Mouse (Mus musculus) small intestine, adult 2 months (tissue): ENCODE data around the gene Rreb1. TPM values are rescaled to one million over a fixed set of nuclear protein-coding genes. Genes with fewer than 3 reads are reported as not detected.

Source experiments
- H3K27ac ChIP-seq: fragments of 200-500 bp; 2 replicates; pipeline ENCODE4 v1.5.1; 2012; ENCODE audit warnings: low read depth, low read length, control low read depth, inconsistent platforms; ENCODE audit not compliant: insufficient read depth
- H3K27me3 ChIP-seq: fragments of 200-500 bp; 2 replicates; pipeline ENCODE4 v1.6.1; 2012; ENCODE audit warnings: mild to moderate bottlenecking, moderate library complexity, low read length, inconsistent platforms; ENCODE audit not compliant: control insufficient read depth, insufficient read depth
- H3K36me3 ChIP-seq: fragments of 200-500 bp; 2 replicates; pipeline ENCODE4 v1.6.1; 2012; ENCODE audit warnings: mild to moderate bottlenecking, low read length, control low read depth, inconsistent platforms; ENCODE audit not compliant: control insufficient read depth, insufficient read depth
- H3K4me1 ChIP-seq: fragments of 200-500 bp; 2 replicates; pipeline ENCODE4 v1.6.1; 2012; ENCODE audit warnings: low read length, inconsistent platforms, mixed read lengths; ENCODE audit not compliant: control insufficient read depth, insufficient read depth, insufficient read length
- H3K4me3 ChIP-seq: fragments of 200-500 bp; 2 replicates; pipeline ENCODE4 v1.5.1; 2012; ENCODE audit warnings: low read depth, mild to moderate bottlenecking, control low read depth, inconsistent platforms, low read length, moderate library complexity
- CTCF ChIP-seq: fragments of 200-500 bp; IDR thresholded peaks from 2 replicates; pipeline ENCODE4 v1.5.1; 2012; ENCODE audit warnings: low read depth, mild to moderate bottlenecking, control low read depth, inconsistent platforms, low read length, moderate library complexity, mixed read lengths; ENCODE audit not compliant: insufficient replicate concordance, insufficient read length; ENCODE audit errors: extremely low read depth
- POLR2A ChIP-seq: fragments of 200-500 bp; IDR thresholded peaks from 2 replicates; pipeline ENCODE4 v1.6.1; 2012; ENCODE audit warnings: low read depth, mild to moderate bottlenecking, control low read depth, inconsistent platforms, low read length, moderate library complexity
- WGBS: fragments of 180-500 bp; shearing (Covaris S2); methylation state at CpG from one replicate; pipeline ENCODE4 v1.1.7; 2018; 5-methylcytosine and 5-hydroxymethylcytosine counted together
- polyA plus RNA-seq: library from polyadenylated mRNA; depleted of rRNA; stranded (reverse); fragments of >200 nt; gene quantifications from 2 replicates; pipeline ENCODE4 v1.2.3, GENCODE M21; 2012

The Rreb1 gene
- polyA plus RNA-seq, 1 experiment: 28.2 TPM

DNA sequence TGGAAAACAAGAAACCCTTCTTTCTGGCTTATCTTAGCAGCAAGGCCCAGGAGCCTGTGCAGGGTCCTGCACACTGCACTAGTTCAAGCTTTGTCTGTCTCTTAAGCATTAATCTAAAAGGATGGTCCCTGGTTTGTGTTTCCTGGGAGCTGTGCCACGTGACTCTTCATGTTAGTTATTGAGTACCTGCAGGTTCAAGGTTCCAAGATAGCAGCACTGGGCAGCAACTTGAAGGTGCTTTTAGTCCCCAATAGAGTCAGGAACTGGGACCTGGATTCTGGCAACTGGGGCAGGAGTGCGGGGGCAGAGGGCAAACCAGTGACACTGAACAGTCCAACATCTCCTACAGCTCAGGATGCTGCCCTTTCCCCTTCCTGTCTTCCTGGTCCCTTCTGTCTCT is 162.0 kb downstream of the Rreb1 start:
- peaks cover 15% of the 10 kb centered on the region; the same call in 1 of the 2 replicates for H3K4me1 ChIP-seq
- no peak overlapping the region for H3K4me3 ChIP-seq
- H3K27ac ChIP-seq: peak overlapping the region; percentile 43; the same call in 1 of the 2 replicates
- peaks cover 33% of the 10 kb centered on the region for H3K36me3 ChIP-seq
- TF ChIP-seq CTCF (no peak), POLR2A (no peak)
- H3K27me3 ChIP-seq: no peaks in the 10 kb centered on the region
- WGBS: 35% methylated on average over 2 of the region's 2 CpGs

DNA sequence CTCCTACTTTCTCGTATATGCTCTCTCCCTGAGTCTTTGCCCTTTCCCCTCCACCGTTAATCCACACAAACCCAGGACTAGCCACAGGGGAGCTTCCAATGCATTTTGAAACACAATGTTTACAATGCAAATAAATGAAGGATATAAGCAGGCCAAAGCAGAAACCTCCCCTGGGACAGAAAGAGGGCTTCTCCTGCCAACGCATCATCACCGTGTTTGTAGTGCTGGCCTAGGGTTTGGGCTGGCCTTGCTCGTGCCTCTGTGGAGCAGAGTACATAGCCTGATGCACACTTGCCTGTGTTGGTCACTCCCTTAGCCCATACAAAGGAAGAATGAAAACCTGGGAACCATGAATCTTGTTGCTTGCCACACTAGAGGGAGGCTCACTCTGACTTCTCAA is 162.4 kb downstream of the Rreb1 start:
- no peak for TF ChIP-seq CTCF
- no peak for TF ChIP-seq POLR2A
- H3K36me3 ChIP-seq: peaks cover 32% of the 10 kb centered on the region
- peaks cover 15% of the 10 kb centered on the region; the same call in 1 of the 2 replicates for H3K4me1 ChIP-seq
- no peak overlapping the region for H3K4me3 ChIP-seq
- H3K27me3 ChIP-seq: no peaks in the 10 kb centered on the region
- whole genome bisulfite sequencing: 55% methylated on average over 5 of the region's 5 CpGs
- peak overlapping the region; percentile 43; the same call in 1 of the 2 replicates for H3K27ac ChIP-seq

GRCm38 (mm10) chr13:37941138-37941645 is 163.0 kb downstream of the Rreb1 start:
- 82% methylated on average over 5 of the region's 5 CpGs for WGBS
- Histone ChIP-seq H3K4me3 (no peak overlapping the region), H3K27me3 (no peaks in the 10 kb centered on the region), H3K27ac (no peak overlapping the region), H3K36me3 (peaks cover 29% of the 10 kb centered on the region), H3K4me1 (peaks cover 15% of the 10 kb centered on the region; the same call in 1 of the 2 replicates)
- no peak for TF ChIP-seq POLR2A
- no peak for TF ChIP-seq CTCF

GRCm38 (mm10) chr13:37941950-37942886 is 164.0 kb downstream of the Rreb1 start:
- Histone ChIP-seq H3K27ac (no peak overlapping the region), H3K27me3 (no peaks in the 10 kb centered on the region), H3K4me1 (peaks cover 15% of the 10 kb centered on the region; the same call in 1 of the 2 replicates), H3K36me3 (peaks cover 28% of the 10 kb centered on the region), H3K4me3 (no peak overlapping the region)
- TF ChIP-seq CTCF: no peak
- no peak for TF ChIP-seq POLR2A
- 62% methylated on average over 17 of the region's 17 CpGs for WGBS

GRCm38 (mm10) chr13:37942887-37943331 is 164.7 kb downstream of the Rreb1 start:
- Histone ChIP-seq H3K27ac (no peak overlapping the region), H3K4me1 (peaks cover 15% of the 10 kb centered on the region; the same call in 1 of the 2 replicates), H3K36me3 (peaks cover 35% of the 10 kb centered on the region), H3K4me3 (no peak overlapping the region), H3K27me3 (no peaks in the 10 kb centered on the region)
- TF ChIP-seq CTCF (no peak), POLR2A (no peak)
- 62% methylated on average over 4 of the region's 4 CpGs for WGBS

- H3K36me3 ChIP-seq: peaks cover 39% of the 10 kb centered on the region
- TF ChIP-seq CTCF (no peak), POLR2A (no peak)
- H3K4me3 ChIP-seq: no peak overlapping the region
- H3K4me1 ChIP-seq: peaks cover 15% of the 10 kb centered on the region; the same call in 1 of the 2 replicates
- H3K27me3 ChIP-seq: no peaks in the 10 kb centered on the region
- no peak overlapping the region for H3K27ac ChIP-seq
- WGBS: 91% methylated on average over 3 of the region's 3 CpGs
These were observed 165.3 kb downstream of the Rreb1 start for GRCm38 (mm10) chr13:37943466-37943865.

GRCm38 (mm10) chr13:37944306-37944705 is 166.1 kb downstream of the Rreb1 start:
- WGBS: 44% methylated on average over 1 of the region's 1 CpGs
- H3K4me3 ChIP-seq: no peak overlapping the region
- TF ChIP-seq CTCF (no peak), POLR2A (no peak)
- peaks cover 15% of the 10 kb centered on the region; the same call in 1 of the 2 replicates for H3K4me1 ChIP-seq
- peaks cover 46% of the 10 kb centered on the region for H3K36me3 ChIP-seq
- H3K27me3 ChIP-seq: no peaks in the 10 kb centered on the region
- H3K27ac ChIP-seq: no peak overlapping the region
